Mouse (Mus musculus) cerebellum, adult 2 months (tissue): ENCODE results near the gene Sh3pxd2a.

Source experiments
- CTCF ChIP-seq: fragments of 200-500 bp; IDR thresholded peaks from 2 replicates; pipeline ENCODE4 v1.5.1; 2011; ENCODE audit warnings: low read depth, mild to moderate bottlenecking, control low read depth, low read length, moderate library complexity, borderline replicate concordance; ENCODE audit not compliant: insufficient read depth
- POLR2A ChIP-seq: fragments of 200-500 bp; IDR thresholded peaks from 2 replicates; pipeline ENCODE4 v1.6.1; 2011; ENCODE audit warnings: low read length, control low read depth, borderline replicate concordance; ENCODE audit not compliant: insufficient read depth

- TF ChIP-seq CTCF (no peak), POLR2A (no peak)
These were observed 33.5 kb upstream of the Sh3pxd2a start for GRCm38 (mm10) chr19:47497736-47498135.
